Mouse (Mus musculus) lung, postnatal 0 days (tissue): ENCODE data around the gene Gjd3.

Source experiments
- CTCF ChIP-seq: IDR thresholded peaks from 2 replicates; pipeline ENCODE4 v1.5.1; 2016; ENCODE audit warnings: antibody characterized with exemption, mild to moderate bottlenecking
- EP300 ChIP-seq: IDR thresholded peaks from 2 replicates; pipeline ENCODE4 v1.6.1; 2016; ENCODE audit warnings: antibody characterized with exemption, mild to moderate bottlenecking, control low read depth

DNA sequence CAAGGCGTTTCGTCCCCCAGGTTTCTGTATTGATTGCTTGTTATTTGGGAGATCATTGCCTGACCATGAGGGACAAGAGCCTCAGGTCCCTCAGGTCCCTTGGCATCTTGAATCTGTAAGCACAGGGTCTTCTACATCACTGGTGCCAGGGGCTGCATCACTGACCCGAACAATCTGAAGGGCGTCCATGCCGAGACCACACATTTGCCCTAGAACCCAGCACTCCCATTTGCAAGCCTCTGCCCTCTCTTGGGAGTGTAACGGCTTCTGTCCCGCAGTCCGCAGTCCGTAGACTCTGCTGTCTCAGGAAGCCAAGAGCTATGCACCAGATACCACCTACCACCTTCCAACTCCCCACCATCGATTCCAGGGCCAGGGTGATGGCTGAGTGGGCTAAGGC, 26.5 kb downstream of the Gjd3 start:
- no peak for TF ChIP-seq CTCF
- no peak for TF ChIP-seq EP300
